Mouse (Mus musculus): ENCODE measurements around the gene Fam210b. TPM values are rescaled to one million over a fixed set of nuclear protein-coding genes. Genes with fewer than 3 reads are reported as not detected.

Gene Fam210b
- polyA plus RNA-seq, 1 experiment, result 15.4 TPM

GRCm38 (mm10) chr2:172401116-172401825 lies 55.9 kb downstream of the Fam210b start:
- no peak for DNase-seq (ENCODE audit: low read depth)

GRCm38 (mm10) chr2:172404239-172404638 lies 58.9 kb downstream of the Fam210b start:
- DNase-seq (ENCODE audit: low read depth), result no peak

DNA sequence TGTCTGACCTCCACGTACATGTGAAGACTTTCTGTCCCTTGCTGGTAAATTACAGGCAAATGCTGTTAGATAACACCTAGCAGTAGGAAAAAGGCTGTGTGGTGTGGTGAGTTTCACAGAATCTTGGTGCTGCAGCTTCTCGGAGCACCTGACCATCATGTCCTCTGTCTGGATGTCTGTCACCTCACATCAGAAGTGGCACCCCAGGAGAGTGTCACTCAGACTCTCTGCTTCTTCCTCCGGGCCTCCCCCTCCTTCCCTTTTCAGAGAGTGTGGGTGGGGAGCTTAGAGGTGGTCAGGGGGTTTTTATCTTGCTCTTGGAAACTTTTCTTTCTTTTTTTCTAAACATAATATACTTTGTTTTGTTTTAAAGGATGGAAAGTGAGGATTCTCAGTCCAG lies 59.6 kb downstream of the Fam210b start:
- DNase-seq (ENCODE audit: low read depth), result no peak

Other genes with a start within 250 kb of the Fam210b start
- gene Mc3r, start 97.1 kb upstream of the Fam210b start, polyA plus RNA-seq (2012; rRNA removed), result not detected in 2 replicates
- gene Aurka, start 25.0 kb downstream of the Fam210b start, polyA plus RNA-seq (2012; rRNA removed), result 2.6 TPM in 2 replicates
- 31.3 and 32.2 TPM in 2 replicates for gene Cstf1, start 25.1 kb downstream of the Fam210b start, polyA plus RNA-seq (2012; rRNA removed)
- gene Cass4, start 48.2 kb downstream of the Fam210b start, polyA plus RNA-seq (2012; rRNA removed), result 0.93 and 1.3 TPM in 2 replicates
- 54.8 and 61.1 TPM in 2 replicates for gene Rtf2, start 95.0 kb downstream of the Fam210b start, polyA plus RNA-seq (2012; rRNA removed)
- not detected in 2 replicates for gene Gcnt7, start 113.0 kb downstream of the Fam210b start, polyA plus RNA-seq (2012; rRNA removed)
- gene Fam209, start 127.0 kb downstream of the Fam210b start, polyA plus RNA-seq (2012; rRNA removed), result 0.23 and 0.55 TPM in 2 replicates
- 2.7 and 3.6 TPM in 2 replicates for gene Tfap2c, start 204.0 kb downstream of the Fam210b start, polyA plus RNA-seq (2012; rRNA removed)

All from gonadal fat pad, adult 2 months (tissue).